Comparison of ENCODE assay signal across 11 mouse cellular contexts in the genomic region with DNA sequence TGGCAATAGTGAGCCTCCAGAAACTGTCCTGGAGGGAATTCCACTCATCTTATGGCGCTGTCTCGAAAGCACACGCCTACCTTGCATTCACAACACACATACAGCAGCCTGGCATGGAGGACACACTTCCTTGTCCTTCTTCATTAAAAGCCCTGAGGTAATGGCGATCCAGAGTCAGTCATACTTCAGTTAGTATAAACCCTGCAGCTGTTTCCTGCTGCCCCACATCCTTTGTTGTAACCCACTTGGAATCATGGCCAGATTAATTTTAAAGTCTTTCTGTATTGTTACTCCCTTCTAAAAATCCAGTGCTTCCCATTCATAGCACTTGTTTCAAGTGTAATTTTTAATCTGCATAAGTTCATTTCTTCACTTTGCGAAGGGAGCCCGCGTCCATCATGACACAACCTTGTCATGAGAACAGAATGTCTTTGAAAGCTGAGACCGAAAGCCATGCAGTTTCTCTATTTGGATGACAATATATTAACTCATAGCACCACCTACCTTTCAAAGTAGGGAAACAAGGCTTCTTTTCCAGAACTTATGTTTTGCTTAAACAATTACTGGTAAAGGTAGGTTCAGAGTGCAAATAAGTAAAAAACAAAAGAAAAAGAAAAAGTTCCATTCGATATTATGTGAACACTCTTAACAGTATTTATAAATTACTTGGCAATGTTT. TPM values are rescaled to one million over a fixed set of nuclear protein-coding genes. Genes with fewer than 3 reads are reported as not detected.
DNase-seq lines count a peak whose midpoint lies in the region; ATAC-seq lines count a peak whose summit lies in the region.
"Had no signal": no experiment of that assay in that cellular context is flagged by ENCODE, and none has a peak within 500 bp of the region (broad histone marks: within the 10 kb centered on the region; RNA-seq: fewer than 3 reads in every experiment).

No protein-coding gene starts in this region.

- 53% methylated on average over 9 of the region's 9 CpGs for WGBS in embryonic facial prominence, embryonic 15.5 days

- peaks cover 6% of the 10 kb centered on the region for H3K4me1 ChIP-seq in embryonic facial prominence, embryonic 15.5 days
- H3K4me1 ChIP-seq: embryonic facial prominence, embryonic 13.5 days; limb, embryonic 15.5 days; stomach, embryonic 15.5 days had no signal

- H3K27ac ChIP-seq in embryonic facial prominence, embryonic 15.5 days (replicated peaks) = 0 out of 2 replicates have a peak overlapping the region, but pooled peaks have one; percentile 14
- H3K27ac ChIP-seq: embryonic facial prominence, embryonic 13.5 days; limb, embryonic 15.5 days; stomach, embryonic 15.5 days had no signal

- H3K9ac ChIP-seq in embryonic facial prominence, embryonic 15.5 days = no peak overlapping the region
- H3K9ac ChIP-seq: embryonic facial prominence, embryonic 13.5 days; limb, embryonic 15.5 days; stomach, embryonic 15.5 days had no signal

- no peak overlapping the region for H3K4me3 ChIP-seq in embryonic facial prominence, embryonic 15.5 days (replicated peaks)
- H3K4me3 ChIP-seq: embryonic facial prominence, embryonic 13.5 days; limb, embryonic 15.5 days; stomach, embryonic 15.5 days had no signal

- H3K27me3 ChIP-seq in embryonic facial prominence, embryonic 15.5 days = no peaks in the 10 kb centered on the region
- H3K27me3 ChIP-seq: embryonic facial prominence, embryonic 13.5 days; limb, embryonic 15.5 days; stomach, embryonic 15.5 days had no signal

- H3K36me3 ChIP-seq in embryonic facial prominence, embryonic 15.5 days = 0 out of 2 replicates have a peak, but pooled peaks cover 3% of the 10 kb centered on the region
- H3K36me3 ChIP-seq: stomach, embryonic 15.5 days had no signal

- no peak for ATAC-seq in embryonic facial prominence, embryonic 15.5 days (ENCODE audit: insufficient number of reproducible peaks, low FRiP score, low TSS enrichment, low read depth)

- no peaks in the 10 kb centered on the region for H3K9me3 ChIP-seq in embryonic facial prominence, embryonic 15.5 days (replicated peaks)
- H3K9me3 ChIP-seq: embryonic facial prominence, embryonic 13.5 days; limb, embryonic 15.5 days; stomach, embryonic 15.5 days had no signal

- DNase-seq in adrenal gland, postnatal 14 days = peak; percentile 25
- DNase-seq in adrenal gland, postnatal 36 days = no peak
- DNase-seq in layer of hippocampus, adult 11-12 months (ENCODE audit: low spot score) = peak; percentile 13
- no peak for DNase-seq in layer of hippocampus, adult 9-11 months
- peak; percentile 71 for DNase-seq in naive thymus-derived CD4-positive, alpha-beta T cell, adult 2 months (ENCODE audit: low read depth)
- DNase-seq in left cerebral cortex, adult 11 months (ENCODE audit: low spot score) = no peak
- no peak for DNase-seq in layer of hippocampus, postnatal 10 days (ENCODE audit: low spot score in 2 of 2)

- no peak overlapping the region for H3K4me2 ChIP-seq in embryonic facial prominence, embryonic 15.5 days (replicated peaks)
- H3K4me2 ChIP-seq: embryonic facial prominence, embryonic 13.5 days; limb, embryonic 15.5 days; stomach, embryonic 15.5 days had no signal

RNA-seq across cellular contexts. Expression of gene Pdhx, which starts 54.4 kb away (rescaled TPM):
- total RNA-seq in adrenal gland, postnatal 14 days (2021) = 133 and 138 TPM in 2 replicates
- 100 to 1,000 TPM; 112 to 120 TPM for total RNA-seq in adrenal gland, postnatal 36 days (2021)
- polyA plus RNA-seq in embryonic facial prominence, embryonic 15.5 days (2015; fragmentation: Nextera tagmentation; extraction: Ambion mirVana) = 33.5 and 36.7 TPM in 2 replicates
- total RNA-seq in layer of hippocampus, postnatal 10 days (2021) = 10 to 100 TPM; 65.8 to 73.4 TPM

RNA-seq across cellular contexts. Expression of gene Apip, which starts 54.5 kb away (rescaled TPM):
- total RNA-seq in adrenal gland, postnatal 14 days (2021) = 53.4 and 61.2 TPM in 2 replicates
- total RNA-seq in adrenal gland, postnatal 36 days (2021) = 10 to 100 TPM; 56.2 to 57.1 TPM
- 77.3 and 81.1 TPM in 2 replicates for polyA plus RNA-seq in embryonic facial prominence, embryonic 15.5 days (2015; fragmentation: Nextera tagmentation; extraction: Ambion mirVana)
- 10 to 100 TPM; 24.5 to 28.1 TPM for total RNA-seq in layer of hippocampus, postnatal 10 days (2021)

Comparison
In these comparisons a context has a peak if more than half of its experiments do, and no peak if none do; other contexts are left out.
1. DNase-seq: peak in adrenal gland, postnatal 14 days (single experiment), layer of hippocampus, adult 11-12 months (single experiment) and naive thymus-derived CD4-positive, alpha-beta T cell, adult 2 months (single experiment); none in adrenal gland, postnatal 36 days (0 of 2), layer of hippocampus, adult 9-11 months (single experiment), left cerebral cortex, adult 11 months (single experiment) and layer of hippocampus, postnatal 10 days (0 of 2).